Mouse (Mus musculus): ENCODE results near the gene Cx3cr1.
"Not testable (repeated sequence)": the region's sequence is repeated elsewhere in the genome, so short reads cannot be mapped to it uniquely, and the experiment has no call there.

Gene Cx3cr1

GRCm38 (mm10) chr9:120027401-120028151 lies 42.1 kb downstream of the Cx3cr1 start:
- peak; percentile 51 for DNase-seq (ENCODE audit: extremely low spot score, low spot score)

- no peak for DNase-seq (ENCODE audit: extremely low spot score, low spot score)
Measured at GRCm38 (mm10) chr9:120024625-120025024, 45.1 kb downstream of the Cx3cr1 start.

- no peak for DNase-seq (ENCODE audit: extremely low spot score, low spot score)
Measured at GRCm38 (mm10) chr9:120024171-120024570, 45.5 kb downstream of the Cx3cr1 start.

- DNase-seq (ENCODE audit: extremely low spot score, low spot score), result no peak
Measured at GRCm38 (mm10) chr9:120023086-120023811, 46.4 kb downstream of the Cx3cr1 start, which contains the start of gene Xirp1. Gene Xirp1, minus strand, starts transcription at chr9:120023598.

DNA sequence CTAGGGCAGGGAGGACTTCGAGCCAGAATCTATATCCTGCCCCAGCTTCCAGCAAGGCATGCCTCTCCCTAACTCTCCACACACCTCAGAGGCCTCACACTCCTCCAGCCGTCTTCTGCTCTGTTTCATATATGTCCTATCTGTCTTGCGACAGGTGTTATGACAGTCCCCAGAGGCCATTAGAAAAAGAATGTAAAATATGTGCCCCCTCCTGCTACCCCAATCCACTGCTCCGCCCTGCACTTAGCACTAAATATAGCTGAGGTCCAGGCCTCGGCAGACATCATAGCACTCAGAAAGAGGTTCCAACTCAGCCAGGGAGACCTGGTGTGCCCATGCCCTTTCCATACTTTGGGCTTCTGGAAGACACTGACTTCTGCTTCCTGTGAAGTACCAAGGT lies 48.5 kb downstream of the Cx3cr1 start:
- DNase-seq (ENCODE audit: extremely low spot score, low spot score), result no peak

DNA sequence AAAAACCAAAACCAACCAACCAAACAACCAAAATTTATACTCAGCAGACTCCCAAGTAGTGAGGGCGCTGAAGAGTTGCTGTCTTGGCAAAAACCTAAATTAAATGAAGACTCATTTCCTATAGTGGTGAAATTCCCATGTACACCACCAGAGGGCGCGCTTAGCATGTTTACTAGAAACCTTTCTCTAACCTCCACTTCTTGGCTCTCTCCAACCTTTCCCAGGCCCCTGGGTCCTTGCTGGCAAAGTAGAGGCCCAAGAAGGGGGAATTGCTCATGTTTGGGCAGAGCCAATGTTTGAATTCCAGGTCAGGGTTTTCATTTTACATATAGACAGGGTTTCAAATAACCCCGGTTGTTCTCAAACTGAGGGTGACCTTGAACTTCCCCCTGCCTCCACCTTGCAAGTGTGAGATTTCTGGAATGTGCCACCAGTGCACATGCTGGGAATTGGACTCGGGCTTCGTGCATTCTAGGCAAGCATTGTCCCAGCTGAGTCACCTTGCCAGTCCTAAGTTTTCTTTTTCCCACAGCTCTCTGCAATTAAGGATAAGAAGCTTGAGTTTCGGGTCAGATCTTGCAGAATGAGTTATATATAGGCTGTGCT lies 49.3 kb downstream of the Cx3cr1 start:
- peak; percentile 83 for DNase-seq (ENCODE audit: extremely low spot score, low spot score)

DNA sequence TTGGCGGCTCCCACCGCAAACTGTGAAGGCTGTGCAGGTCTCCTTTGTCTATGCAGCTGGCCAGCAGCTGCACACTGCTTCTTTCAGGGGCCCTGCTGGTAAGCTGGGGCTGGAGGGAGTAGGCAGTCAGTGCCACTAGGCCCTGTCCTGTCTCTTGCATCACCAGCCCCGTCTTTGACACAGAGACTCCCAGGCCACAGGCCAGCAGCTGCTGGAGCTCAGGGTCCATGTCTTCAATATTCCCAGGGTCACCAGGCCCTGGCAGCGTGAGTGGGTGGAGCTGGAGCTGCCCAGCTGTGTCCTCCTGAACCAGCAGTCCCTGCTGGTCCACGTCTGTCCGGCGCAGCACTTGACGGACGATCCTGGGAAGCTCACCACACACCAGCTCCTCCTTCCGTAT lies 52.7 kb downstream of the Cx3cr1 start:
- no peak for DNase-seq (ENCODE audit: extremely low spot score, low spot score)

DNA sequence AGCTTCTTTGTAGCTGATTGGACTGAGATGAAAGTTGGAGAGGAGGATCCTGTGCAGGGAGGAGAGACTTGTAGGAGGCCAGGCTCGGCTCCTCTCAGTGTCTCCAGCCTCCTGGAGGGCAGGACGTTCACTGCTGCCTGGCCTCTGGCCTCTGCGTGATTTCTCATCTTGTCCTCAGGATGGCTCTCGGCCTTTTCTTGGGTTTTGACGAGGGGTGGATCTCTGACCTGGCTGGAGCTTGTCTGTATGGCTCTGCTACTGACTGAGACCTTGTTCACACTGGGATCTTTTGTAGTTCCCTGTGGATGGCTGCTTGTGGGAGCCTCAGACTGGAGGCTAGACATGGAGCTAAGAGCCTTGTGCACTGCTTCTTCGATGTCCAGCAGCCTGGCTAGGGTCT lies 54.9 kb downstream of the Cx3cr1 start:
- DNase-seq (ENCODE audit: extremely low spot score, low spot score), result no peak

DNA sequence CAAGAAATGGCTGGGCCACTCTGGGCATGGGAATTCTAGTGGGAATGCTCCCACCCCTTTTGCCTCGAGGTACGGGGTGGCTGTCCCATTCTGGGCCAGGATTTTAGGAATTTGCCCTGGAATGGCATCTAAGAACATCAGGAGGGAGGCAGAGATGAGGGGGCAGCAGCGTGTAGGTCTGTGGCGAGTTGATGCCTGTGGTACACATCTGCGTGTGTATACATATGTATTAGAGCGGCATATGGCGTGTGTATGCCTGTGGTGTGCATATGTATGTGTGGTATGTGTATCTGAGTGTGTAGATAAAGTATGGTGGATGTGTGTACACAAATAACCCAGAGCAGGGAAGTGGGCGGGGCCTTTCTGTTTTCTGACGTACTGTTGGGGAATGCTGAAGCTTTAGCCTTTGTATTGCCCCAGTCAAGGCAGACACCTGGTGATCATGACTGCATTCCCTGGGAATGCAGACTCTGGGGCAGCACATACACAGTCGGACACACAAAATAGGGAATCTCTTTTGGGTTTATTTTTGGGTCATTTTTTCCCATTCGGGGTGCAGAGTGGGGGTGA lies 56.3 kb downstream of the Cx3cr1 start:
- DNase-seq (ENCODE audit: extremely low spot score, low spot score), result no peak

GRCm38 (mm10) chr9:120012781-120013180 lies 56.9 kb downstream of the Cx3cr1 start:
- DNase-seq (ENCODE audit: extremely low spot score, low spot score), result no peak

- not testable (repeated sequence) for DNase-seq (ENCODE audit: extremely low spot score, low spot score)
Measured at GRCm38 (mm10) chr9:120012161-120012560, 57.5 kb downstream of the Cx3cr1 start.

DNA sequence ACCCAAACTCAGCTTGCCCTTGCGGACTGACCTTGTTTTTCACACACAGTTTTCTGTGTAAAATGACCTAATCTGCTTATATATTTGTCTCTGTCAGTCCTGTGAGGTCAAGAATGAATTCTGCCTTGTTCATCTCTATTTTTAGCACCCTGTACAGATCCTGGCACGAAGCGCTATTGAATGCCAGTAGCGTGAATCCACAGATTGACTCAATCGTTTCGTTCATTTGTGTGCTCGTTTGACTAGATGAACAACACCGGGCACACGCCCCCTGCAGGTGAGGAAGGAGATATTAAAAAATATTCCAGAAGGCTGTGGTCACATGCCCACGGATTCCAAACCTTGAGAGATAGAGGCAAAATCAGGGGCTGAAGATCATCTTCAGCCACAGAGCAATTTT lies 58.1 kb downstream of the Cx3cr1 start:
- peak; percentile 68 for DNase-seq (ENCODE audit: extremely low spot score, low spot score)

- peak; percentile 93 for DNase-seq (ENCODE audit: extremely low spot score, low spot score)
Measured at GRCm38 (mm10) chr9:120010781-120011511, 58.7 kb downstream of the Cx3cr1 start.

DNA sequence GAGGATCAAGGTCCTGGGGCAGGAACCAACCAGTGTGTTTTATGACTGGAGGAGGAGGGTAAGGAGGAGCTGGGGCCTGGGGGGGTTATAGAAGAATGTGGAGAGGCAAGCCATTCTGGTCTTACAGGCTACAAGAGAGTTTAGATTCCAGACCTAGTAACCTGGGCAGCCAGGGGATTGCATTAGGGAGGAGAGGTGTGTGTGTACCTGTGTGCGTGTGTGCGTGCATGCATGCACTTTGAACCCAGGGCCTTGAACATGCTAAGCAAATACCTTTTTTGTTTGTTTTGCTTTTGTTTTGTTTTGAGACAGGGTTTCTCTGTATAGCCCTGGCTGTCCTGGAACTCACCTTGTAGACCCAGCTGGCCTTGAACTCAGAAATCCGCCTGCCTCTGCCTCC lies 59.8 kb downstream of the Cx3cr1 start:
- DNase-seq (ENCODE audit: extremely low spot score, low spot score), result no peak

GRCm38 (mm10) chr9:120009226-120009841 lies 60.3 kb downstream of the Cx3cr1 start:
- no peak for DNase-seq (ENCODE audit: extremely low spot score, low spot score)

GRCm38 (mm10) chr9:120007833-120008232 lies 61.8 kb downstream of the Cx3cr1 start:
- no peak for DNase-seq (ENCODE audit: extremely low spot score, low spot score)

- DNase-seq (ENCODE audit: extremely low spot score, low spot score), result no peak
Measured at GRCm38 (mm10) chr9:120005936-120006335, 63.7 kb downstream of the Cx3cr1 start.

GRCm38 (mm10) chr9:120002893-120003292 lies 66.8 kb downstream of the Cx3cr1 start:
- no peak for DNase-seq (ENCODE audit: extremely low spot score, low spot score)

DNA sequence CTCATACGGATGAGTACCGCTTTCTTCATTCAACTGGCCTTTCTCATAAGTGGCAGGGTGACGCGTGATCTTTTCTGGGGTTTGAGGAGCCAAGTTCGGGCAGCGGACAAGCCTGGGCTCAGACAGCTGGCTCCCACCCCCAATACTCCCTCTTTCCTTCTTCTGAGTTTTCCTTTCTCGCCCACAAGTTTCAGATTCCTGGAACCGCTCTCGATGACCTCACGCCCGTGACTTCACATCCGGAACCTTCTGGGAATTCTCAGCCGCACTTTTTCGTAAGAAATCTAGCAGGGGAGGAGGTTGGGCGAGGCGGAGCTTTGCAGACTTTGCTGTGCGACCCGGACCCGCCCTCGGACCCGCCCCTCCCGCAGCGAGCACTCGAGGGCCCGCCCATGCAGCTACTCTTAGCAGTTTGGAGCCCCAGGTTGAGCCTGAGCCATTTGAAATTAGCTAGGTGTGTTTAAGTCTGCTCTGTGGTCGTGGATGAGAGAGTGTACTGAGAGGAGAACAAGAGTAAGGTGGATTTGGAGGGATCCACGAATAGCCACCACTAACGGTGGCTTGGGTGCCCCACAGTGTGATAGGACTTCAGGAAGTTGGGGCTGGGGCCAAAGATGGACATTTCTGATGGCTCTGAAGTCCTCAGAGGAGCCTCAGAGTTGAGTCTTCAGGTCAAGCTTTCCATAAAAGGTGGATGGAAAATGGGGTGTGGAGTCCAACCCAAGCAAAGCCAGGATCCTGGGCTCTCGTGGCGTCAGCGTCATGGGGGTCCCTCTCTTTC lies 67.5 kb downstream of the Cx3cr1 start:
- DNase-seq (ENCODE audit: extremely low spot score, low spot score), result peak; percentile 78

DNA sequence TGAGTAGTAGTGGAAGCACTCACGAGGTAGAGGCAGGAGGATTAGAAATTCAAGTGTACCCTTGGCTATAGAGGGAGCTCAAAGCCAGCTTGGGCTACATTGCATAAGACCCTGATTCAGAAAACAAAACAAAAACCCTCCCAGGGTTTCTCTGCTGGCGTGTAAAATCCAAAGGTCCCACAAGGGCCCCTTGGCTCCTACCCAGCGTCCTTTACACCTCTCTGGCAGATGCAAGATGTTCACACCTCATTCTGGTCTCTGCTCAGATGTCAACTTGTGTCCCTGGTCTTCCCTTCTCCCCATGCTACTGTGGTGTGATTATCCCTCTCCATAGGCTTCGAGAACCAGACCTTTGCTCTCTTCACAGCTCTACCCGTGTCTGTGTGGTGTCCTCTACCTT lies 68.9 kb downstream of the Cx3cr1 start:
- no peak for DNase-seq (ENCODE audit: extremely low spot score, low spot score)
